Mouse (Mus musculus): ENCODE data around the gene Apba1. TPM values are rescaled to one million over a fixed set of nuclear protein-coding genes. Genes with fewer than 3 reads are reported as not detected.

The Apba1 gene
- 4.8 and 5.4 TPM in 2 replicates for polyA plus RNA-seq (2012; rRNA removed)

DNA sequence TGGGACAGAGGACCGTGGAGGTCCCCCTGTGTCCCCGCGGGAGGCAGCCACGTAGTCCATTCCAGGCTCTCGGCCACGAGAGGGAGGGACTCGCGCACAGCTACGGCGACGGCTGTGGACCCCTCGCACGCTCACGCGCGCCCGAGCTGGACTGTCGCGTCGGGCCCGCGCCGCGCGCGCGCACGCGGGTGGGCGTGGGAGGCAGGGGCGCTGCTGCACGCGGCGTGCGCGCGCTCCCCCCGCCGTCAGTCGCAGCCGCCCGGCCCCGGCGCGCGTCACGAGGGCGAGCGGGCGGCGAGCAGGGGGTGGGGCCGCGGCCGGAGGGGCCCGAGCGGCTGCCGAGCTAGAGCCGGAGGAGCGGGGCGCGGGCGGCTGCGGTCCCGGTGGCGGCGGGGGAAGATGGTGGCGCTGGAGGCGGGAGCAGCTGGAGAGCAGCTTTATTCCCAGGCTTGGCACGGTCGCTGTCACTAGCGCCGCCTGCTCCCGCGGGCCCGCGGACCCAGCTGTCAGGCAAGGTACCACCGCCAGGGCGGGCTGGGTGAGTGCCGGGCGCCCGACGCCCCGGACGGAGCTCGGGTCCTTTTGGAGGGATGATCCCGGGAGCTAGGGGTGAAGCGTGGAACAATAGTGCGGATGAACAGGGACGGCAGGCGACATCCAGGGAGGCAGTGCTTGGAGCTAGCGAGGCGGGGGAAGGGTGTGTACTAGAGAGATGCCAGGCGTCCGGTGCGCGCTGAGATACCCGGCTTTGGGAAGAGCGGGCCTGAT is at the start of gene Apba1:
TSS of gene Apba1 (plus strand) at position 334 of the 768 bp plus-strand sequence.

Other genes starting within 250 kb of the Apba1 start
- gene 1700028P14Rik, start 106.1 kb upstream of the Apba1 start, polyA plus RNA-seq (2012; rRNA removed), result 0.16 and 0.35 TPM in 2 replicates
- gene Ptar1, start 71.5 kb upstream of the Apba1 start, polyA plus RNA-seq (2012; rRNA removed), result 5.0 and 9.1 TPM in 2 replicates

All from central nervous system, embryonic 11.5 days (tissue).